Mouse (Mus musculus): ENCODE measurements around the gene Tes. TPM values are rescaled to one million over a fixed set of nuclear protein-coding genes. Genes with fewer than 3 reads are reported as not detected.

Gene Tes
- polyA plus RNA-seq, 1 experiment = 21.6 TPM

DNA sequence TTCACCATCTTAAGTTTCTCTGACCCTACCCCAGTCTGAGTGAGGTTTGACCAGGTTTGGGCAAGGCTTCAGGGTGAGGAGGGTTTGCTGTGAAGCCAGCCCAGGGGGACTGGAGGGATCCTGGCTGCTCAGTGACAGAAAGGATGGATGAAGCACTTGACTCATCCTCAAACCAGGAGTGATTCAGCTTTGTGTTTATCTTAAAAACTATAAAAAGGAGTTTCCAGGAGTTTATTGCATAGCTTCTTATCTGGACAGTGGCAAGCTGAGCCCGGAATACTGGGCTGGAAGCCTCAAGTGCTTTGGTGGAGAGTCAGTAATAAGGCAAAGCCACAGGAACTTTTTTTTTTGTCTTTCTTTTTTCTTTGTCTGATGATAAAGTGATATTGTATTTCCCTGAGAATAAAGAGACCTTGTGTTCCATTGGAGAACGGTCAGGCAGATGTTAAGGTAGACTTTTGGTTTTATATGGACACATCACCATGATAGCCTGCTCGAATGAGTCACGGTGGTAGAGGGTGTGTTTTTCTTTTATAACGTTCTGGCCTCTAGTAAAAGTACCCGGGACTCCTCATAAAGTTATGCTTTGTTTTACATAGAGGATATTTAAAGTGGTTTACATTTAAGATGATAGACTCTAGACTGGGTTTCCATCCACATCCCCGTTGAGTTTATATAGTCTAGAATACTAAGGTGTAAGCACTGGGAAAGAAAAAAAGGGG is 8.0 kb downstream of the Tes start:
- Histone ChIP-seq H3K4me1 (ENCODE audit: control insufficient read depth, insufficient read depth, low read length) (peaks cover 11% of the 10 kb centered on the region), H3K4me3 (ENCODE audit: insufficient read depth, low read length) (no peak overlapping the region), H3K27ac (ENCODE audit: insufficient read depth, low read depth, low read length) (no peak overlapping the region)
- TF ChIP-seq POLR2A (IDR thresholded peaks at IDR 0.05; ENCODE audit: borderline replicate concordance, low read depth, low read length) = no peak
- TF ChIP-seq CTCF (IDR thresholded peaks at IDR 0.05; ENCODE audit: low read depth, low read length) = no peak

DNA sequence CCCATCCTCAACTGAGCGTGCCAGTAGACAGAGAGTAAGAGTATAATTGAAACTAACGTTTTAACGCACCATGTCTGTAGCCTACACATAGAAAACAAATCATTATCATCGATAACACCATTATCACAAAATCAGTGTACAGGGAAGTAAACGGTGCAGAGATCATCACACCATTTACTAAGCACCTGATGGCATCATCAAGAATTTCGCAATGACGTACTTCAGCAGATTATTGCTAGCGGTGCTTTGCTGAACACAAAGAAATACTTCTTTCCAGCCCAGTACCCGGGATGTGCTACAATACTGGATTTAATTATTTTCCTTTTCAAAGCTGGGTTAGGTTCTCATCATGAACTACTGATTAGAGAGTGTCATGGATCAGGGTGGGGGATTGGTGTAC is 12.3 kb downstream of the Tes start:
- H3K27ac ChIP-seq (ENCODE audit: insufficient read depth, low read depth, low read length) = no peak overlapping the region
- peaks cover 19% of the 10 kb centered on the region for H3K4me1 ChIP-seq (ENCODE audit: control insufficient read depth, insufficient read depth, low read length)
- no peak overlapping the region for H3K4me3 ChIP-seq (ENCODE audit: insufficient read depth, low read length)
- TF ChIP-seq CTCF (IDR thresholded peaks at IDR 0.05; ENCODE audit: low read depth, low read length) (no peak), POLR2A (IDR thresholded peaks at IDR 0.05; ENCODE audit: borderline replicate concordance, low read depth, low read length) (no peak)

DNA sequence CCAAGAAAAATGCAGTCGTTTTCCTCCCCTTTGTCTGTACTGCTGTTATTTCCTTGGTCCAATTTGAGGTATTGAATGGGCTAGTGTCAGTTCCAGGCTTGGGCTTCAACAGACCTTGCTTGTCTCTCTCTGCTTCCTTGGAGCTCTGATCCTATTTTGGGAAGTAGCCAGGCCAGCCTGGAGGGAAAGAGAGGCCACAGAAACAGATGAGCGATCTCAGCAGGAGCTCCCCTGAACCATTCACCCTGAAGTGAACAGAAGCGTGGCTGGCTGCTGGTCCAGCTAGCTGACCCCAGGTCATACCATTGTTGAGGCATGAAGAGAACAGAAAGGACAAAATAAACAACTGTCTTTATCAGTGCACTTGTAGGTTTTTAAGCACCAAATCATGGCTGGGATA is 12.8 kb downstream of the Tes start:
- Histone ChIP-seq H3K4me1 (ENCODE audit: control insufficient read depth, insufficient read depth, low read length) (peaks cover 16% of the 10 kb centered on the region), H3K4me3 (ENCODE audit: insufficient read depth, low read length) (no peak overlapping the region), H3K27ac (ENCODE audit: insufficient read depth, low read depth, low read length) (no peak overlapping the region)
- TF ChIP-seq POLR2A (IDR thresholded peaks at IDR 0.05; ENCODE audit: borderline replicate concordance, low read depth, low read length) (no peak), CTCF (IDR thresholded peaks at IDR 0.05; ENCODE audit: low read depth, low read length) (no peak)

DNA sequence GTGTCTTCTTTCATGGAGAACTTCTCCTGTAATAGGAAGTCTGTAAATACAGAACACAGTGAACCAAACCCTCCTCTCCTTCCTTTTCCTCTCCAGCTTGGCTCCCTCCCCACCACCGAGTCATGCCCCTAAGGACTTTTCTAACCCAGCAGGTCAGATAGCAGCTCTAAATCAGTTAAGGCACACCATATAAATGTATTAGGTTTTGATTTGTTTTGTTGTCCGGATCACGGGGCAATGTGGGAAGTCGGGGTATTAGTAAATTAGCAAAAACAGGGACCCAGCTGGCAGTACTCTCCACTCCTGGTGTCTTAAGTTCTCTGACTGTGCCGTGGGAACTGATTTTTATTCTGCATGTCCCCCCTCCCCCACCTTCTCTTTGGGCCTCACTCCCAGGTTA is 14.4 kb downstream of the Tes start:
- no peak overlapping the region for H3K4me3 ChIP-seq (ENCODE audit: insufficient read depth, low read length)
- no peak for TF ChIP-seq POLR2A (IDR thresholded peaks at IDR 0.05; ENCODE audit: borderline replicate concordance, low read depth, low read length)
- no peak for TF ChIP-seq CTCF (IDR thresholded peaks at IDR 0.05; ENCODE audit: low read depth, low read length)
- H3K27ac ChIP-seq (ENCODE audit: insufficient read depth, low read depth, low read length) = no peak overlapping the region
- peaks cover 16% of the 10 kb centered on the region for H3K4me1 ChIP-seq (ENCODE audit: control insufficient read depth, insufficient read depth, low read length)

DNA sequence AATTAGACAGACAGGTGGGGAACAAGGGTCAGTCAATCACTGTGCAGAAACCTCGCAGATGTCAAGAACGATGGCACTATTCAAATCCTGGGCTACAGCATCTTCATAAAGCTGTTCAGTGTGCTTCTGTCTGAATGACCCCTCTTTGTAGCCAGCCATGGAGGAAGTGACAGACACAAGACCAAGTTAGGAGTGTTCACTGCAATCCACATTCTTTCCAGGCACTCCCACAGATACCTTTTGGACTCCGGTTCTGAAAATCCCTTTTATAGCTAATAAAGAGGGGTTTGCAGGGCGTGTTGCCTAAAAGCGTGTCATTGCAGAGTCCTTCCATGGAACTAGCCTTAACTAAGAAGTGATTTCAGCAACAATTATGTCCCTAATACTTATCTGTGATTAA is 14.9 kb downstream of the Tes start:
- Histone ChIP-seq H3K4me1 (ENCODE audit: control insufficient read depth, insufficient read depth, low read length) (peaks cover 16% of the 10 kb centered on the region), H3K27ac (ENCODE audit: insufficient read depth, low read depth, low read length) (no peak overlapping the region)

DNA sequence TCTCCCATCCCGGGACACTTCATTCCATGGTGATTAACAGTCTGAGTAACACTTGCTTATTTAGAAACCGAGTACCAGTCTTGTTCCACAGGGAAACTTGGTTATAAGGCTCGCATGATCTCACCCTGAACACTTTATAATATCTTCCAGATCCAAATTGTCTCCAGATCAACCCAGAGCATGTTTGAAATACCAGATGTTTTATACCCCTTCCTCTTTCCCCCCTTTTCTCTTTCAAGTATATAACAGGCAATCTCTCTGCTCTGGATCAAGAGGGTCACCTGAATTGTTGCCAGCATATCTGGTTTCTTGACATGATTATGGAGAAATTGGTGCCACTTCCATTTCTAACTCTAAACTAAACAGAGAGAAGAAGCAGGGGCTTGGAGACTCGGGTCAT is 17.3 kb downstream of the Tes start:
- no peak overlapping the region for H3K4me3 ChIP-seq (ENCODE audit: insufficient read depth, low read length)
- H3K27ac ChIP-seq (ENCODE audit: insufficient read depth, low read depth, low read length) = no peak overlapping the region
- no peak for TF ChIP-seq CTCF (IDR thresholded peaks at IDR 0.05; ENCODE audit: low read depth, low read length)
- no peak for TF ChIP-seq POLR2A (IDR thresholded peaks at IDR 0.05; ENCODE audit: borderline replicate concordance, low read depth, low read length)
- peaks cover 17% of the 10 kb centered on the region for H3K4me1 ChIP-seq (ENCODE audit: control insufficient read depth, insufficient read depth, low read length)

More for the DNA sequence above, 14.9 kb downstream of the Tes start:
- TF ChIP-seq POLR2A (IDR thresholded peaks at IDR 0.05; ENCODE audit: borderline replicate concordance, low read depth, low read length) (no peak), CTCF (IDR thresholded peaks at IDR 0.05; ENCODE audit: low read depth, low read length) (no peak)
- no peak overlapping the region for H3K4me3 ChIP-seq (ENCODE audit: insufficient read depth, low read length)

DNA sequence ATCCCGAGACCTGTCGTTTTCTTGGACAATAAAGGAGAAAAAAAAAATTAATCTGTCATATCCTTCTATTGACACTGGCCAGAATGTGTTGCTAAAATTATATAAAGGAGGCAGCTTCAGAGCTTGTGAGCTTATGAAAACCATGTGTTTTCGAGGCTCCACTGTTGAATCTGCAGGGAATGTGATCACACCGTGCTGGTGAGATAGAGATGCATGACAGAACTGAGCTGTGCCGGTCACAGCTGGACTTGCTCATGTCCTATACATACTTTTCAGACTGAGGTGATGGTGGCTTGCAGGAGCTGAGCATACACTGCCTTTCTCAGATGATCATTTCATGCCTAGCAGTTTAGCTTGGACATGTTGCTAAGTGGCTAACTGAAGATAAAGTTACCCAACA is 17.9 kb downstream of the Tes start:
- Histone ChIP-seq H3K27ac (ENCODE audit: insufficient read depth, low read depth, low read length) (no peak overlapping the region), H3K4me3 (ENCODE audit: insufficient read depth, low read length) (no peak overlapping the region), H3K4me1 (ENCODE audit: control insufficient read depth, insufficient read depth, low read length) (peaks cover 16% of the 10 kb centered on the region)
- TF ChIP-seq POLR2A (IDR thresholded peaks at IDR 0.05; ENCODE audit: borderline replicate concordance, low read depth, low read length) (no peak), CTCF (IDR thresholded peaks at IDR 0.05; ENCODE audit: low read depth, low read length) (no peak)

DNA sequence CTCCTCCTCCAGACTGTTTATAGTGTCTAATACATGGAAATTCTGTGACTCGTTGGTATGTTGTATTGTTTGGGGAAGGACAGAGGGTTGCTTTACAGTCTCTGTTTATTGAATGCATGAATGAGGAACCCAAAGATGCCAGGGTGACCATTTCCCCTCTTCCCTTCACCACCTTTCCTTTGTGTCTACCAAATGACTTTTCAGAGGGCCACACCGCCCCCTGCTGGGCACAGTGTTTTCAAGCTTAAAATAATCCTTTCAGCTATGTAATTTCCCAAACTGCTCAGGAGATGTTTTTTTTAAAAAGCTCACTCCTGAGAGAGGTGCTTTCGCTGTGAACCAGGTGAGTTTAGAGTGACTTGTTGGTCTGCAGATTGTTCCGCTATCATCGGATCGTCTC is 22.5 kb downstream of the Tes start:
- Histone ChIP-seq H3K4me1 (ENCODE audit: control insufficient read depth, insufficient read depth, low read length) (peaks cover 7% of the 10 kb centered on the region), H3K4me3 (ENCODE audit: insufficient read depth, low read length) (no peak overlapping the region), H3K27ac (ENCODE audit: insufficient read depth, low read depth, low read length) (no peak overlapping the region)
- TF ChIP-seq CTCF (IDR thresholded peaks at IDR 0.05; ENCODE audit: low read depth, low read length) = peak; percentile 88
- no peak for TF ChIP-seq POLR2A (IDR thresholded peaks at IDR 0.05; ENCODE audit: borderline replicate concordance, low read depth, low read length)

DNA sequence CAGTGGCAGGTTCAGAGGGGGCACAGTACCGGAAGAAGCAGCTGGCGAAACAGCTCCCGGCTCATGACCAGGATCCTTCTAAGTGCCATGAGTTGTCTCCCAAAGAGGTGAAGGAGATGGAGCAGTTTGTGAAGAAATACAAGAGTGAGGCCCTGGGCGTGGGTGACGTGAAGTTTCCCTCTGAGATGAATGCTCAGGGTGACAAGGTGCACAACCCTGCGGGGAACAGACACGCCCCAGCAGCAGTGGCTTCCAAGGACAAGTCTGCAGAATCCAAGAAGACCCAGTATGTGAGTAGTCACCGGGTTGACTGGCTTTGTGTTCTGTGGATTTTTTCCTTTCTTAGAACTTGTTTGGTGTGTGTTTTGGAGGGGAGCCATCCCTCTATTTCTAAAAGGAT is 32.4 kb downstream of the Tes start:
- TF ChIP-seq POLR2A (IDR thresholded peaks at IDR 0.05; ENCODE audit: borderline replicate concordance, low read depth, low read length) (no peak), CTCF (IDR thresholded peaks at IDR 0.05; ENCODE audit: low read depth, low read length) (no peak)
- no peak overlapping the region for H3K4me3 ChIP-seq (ENCODE audit: insufficient read depth, low read length)
- peaks cover 2% of the 10 kb centered on the region for H3K4me1 ChIP-seq (ENCODE audit: control insufficient read depth, insufficient read depth, low read length)

DNA sequence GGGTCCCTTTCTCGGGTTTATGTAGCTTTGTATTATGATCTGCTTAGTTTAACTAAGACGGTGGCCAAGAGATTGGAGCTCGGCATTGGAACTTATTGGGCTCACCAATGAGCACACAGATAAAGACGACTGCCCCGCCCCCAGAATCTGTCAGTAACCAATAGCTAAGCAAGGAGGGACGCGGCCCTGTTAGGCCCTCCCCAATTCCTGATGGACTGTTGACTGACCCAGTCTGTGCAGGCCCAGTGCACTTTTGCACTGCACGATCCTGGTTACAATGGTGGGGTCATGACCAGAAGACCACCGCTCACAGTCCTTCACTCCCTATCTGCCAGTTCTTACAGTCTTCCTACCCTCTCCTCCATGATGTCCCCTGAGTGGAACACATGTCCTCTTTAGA is 33.6 kb downstream of the Tes start:
- TF ChIP-seq CTCF (IDR thresholded peaks at IDR 0.05; ENCODE audit: low read depth, low read length) = no peak
- TF ChIP-seq POLR2A (IDR thresholded peaks at IDR 0.05; ENCODE audit: borderline replicate concordance, low read depth, low read length) = no peak
- Histone ChIP-seq H3K27ac (ENCODE audit: insufficient read depth, low read depth, low read length) (no peak overlapping the region), H3K4me3 (ENCODE audit: insufficient read depth, low read length) (no peak overlapping the region), H3K4me1 (ENCODE audit: control insufficient read depth, insufficient read depth, low read length) (peaks cover 7% of the 10 kb centered on the region)

More for the DNA sequence above, 32.4 kb downstream of the Tes start:
- H3K27ac ChIP-seq (ENCODE audit: insufficient read depth, low read depth, low read length) = no peak overlapping the region

Data from bone marrow macrophage, adult 2 months (primary cell).